Mouse (Mus musculus) stomach, embryonic 14.5 days (tissue): ENCODE data around the gene Ptpn13. TPM values are rescaled to one million over a fixed set of nuclear protein-coding genes. Genes with fewer than 3 reads are reported as not detected.

Experiments used
- ATAC-seq: fragments of 200-750 bp; cut with Nextera tagmentation; 2 replicates; pipeline ENCODE4 v1.8.0; 2017; ENCODE audit warnings: low read depth, moderate TSS enrichment; ENCODE audit not compliant: insufficient number of reproducible peaks, insufficient read depth, low FRiP score
- H3K27ac ChIP-seq: fragments of 300-500 bp; sonication (generic); 2 replicates; pipeline ENCODE4 v1.5.1; 2014; ENCODE audit warnings: mild to moderate bottlenecking, low read length, moderate library complexity, mixed read lengths
- H3K27me3 ChIP-seq: fragments of 300-500 bp; sonication (generic); 2 replicates; pipeline ENCODE4 v1.6.1; 2014; ENCODE audit warnings: low read length, control low read depth, mixed read lengths; ENCODE audit not compliant: control insufficient read depth, insufficient read depth
- H3K36me3 ChIP-seq: fragments of 300-500 bp; sonication (generic); 2 replicates; pipeline ENCODE4 v1.6.1; 2014; ENCODE audit warnings: mild to moderate bottlenecking, control low read depth, low read length, moderate library complexity, mixed read lengths; ENCODE audit not compliant: control insufficient read depth, insufficient read depth
- H3K4me1 ChIP-seq: fragments of 300-500 bp; sonication (generic); 2 replicates; pipeline ENCODE4 v1.6.1; 2014; ENCODE audit warnings: low read length, control low read depth, mixed read lengths; ENCODE audit not compliant: control insufficient read depth, insufficient read depth
- H3K4me2 ChIP-seq: fragments of 300-500 bp; sonication (generic); replicated peaks from 2 replicates; pipeline ENCODE4 v1.6.1; 2014; ENCODE audit warnings: low read depth, low read length, control low read depth
- H3K4me3 ChIP-seq: fragments of 300-500 bp; sonication (generic); 2 replicates; pipeline ENCODE4 v1.5.1; 2014; ENCODE audit warnings: low read depth, low read length, control low read depth
- H3K9ac ChIP-seq: fragments of 300-500 bp; sonication (generic); replicated peaks from 2 replicates; pipeline ENCODE4 v1.6.1; 2014; ENCODE audit warnings: low read depth, mild to moderate bottlenecking, control low read depth, low read length, moderate library complexity, mixed read lengths
- H3K9me3 ChIP-seq: fragments of 300-500 bp; sonication (generic); 2 replicates; pipeline ENCODE4 v1.6.1; 2016; ENCODE audit warnings: low read depth, low read length, control low read depth; ENCODE audit not compliant: control insufficient read depth
- WGBS: fragments of 180-500 bp; shearing (Covaris S2); extraction: QIAGEN DNeasy Blood & Tissue Kit; methylation state at CpG from one replicate; pipeline ENCODE4 v1.1.7; 2014; 5-methylcytosine and 5-hydroxymethylcytosine counted together
- polyA plus RNA-seq: library from polyadenylated mRNA; unstranded; fragments of >200 nt; fragmentation: Nextera tagmentation; extraction: Ambion mirVana; gene quantifications from 2 replicates; pipeline ENCODE4 v1.2.1, GENCODE M21; 2014

The Ptpn13 gene
- polyA plus RNA-seq, 1 experiment from 2014 or later = 28.5 TPM

GRCm38 (mm10) chr5:103387540-103388026, 37.4 kb upstream of the Ptpn13 start:
- H3K4me3 ChIP-seq = no peak overlapping the region
- peaks cover 16% of the 10 kb centered on the region; the same call in 1 of the 2 replicates for H3K4me1 ChIP-seq
- WGBS = 36% methylated on average over 8 of the region's 8 CpGs
- no peaks in the 10 kb centered on the region for H3K36me3 ChIP-seq
- peak; percentile 85; the same call in 1 of the 2 replicates for ATAC-seq
- peak overlapping the region; percentile 81 for H3K27ac ChIP-seq
- H3K9ac ChIP-seq = no peak overlapping the region
- H3K27me3 ChIP-seq = no peaks in the 10 kb centered on the region
- H3K9me3 ChIP-seq = no peaks in the 10 kb centered on the region
- no peak overlapping the region for H3K4me2 ChIP-seq

- H3K4me1 ChIP-seq = peaks cover 22% of the 10 kb centered on the region; the same call in 1 of the 2 replicates
- H3K36me3 ChIP-seq = no peaks in the 10 kb centered on the region
- no peak overlapping the region for H3K4me3 ChIP-seq
- WGBS = 83% methylated on average over 5 of the region's 5 CpGs
- no peaks in the 10 kb centered on the region for H3K9me3 ChIP-seq
- H3K27ac ChIP-seq = no peak overlapping the region
- no peak for ATAC-seq
- H3K27me3 ChIP-seq = no peaks in the 10 kb centered on the region
- H3K9ac ChIP-seq = no peak overlapping the region
- H3K4me2 ChIP-seq = no peak overlapping the region
Observed at GRCm38 (mm10) chr5:103389415-103389814, 35.6 kb upstream of the Ptpn13 start.

GRCm38 (mm10) chr5:103393220-103393619, 31.8 kb upstream of the Ptpn13 start:
- no peak for ATAC-seq
- no peak overlapping the region for H3K4me3 ChIP-seq
- H3K36me3 ChIP-seq = no peaks in the 10 kb centered on the region
- no peaks in the 10 kb centered on the region for H3K27me3 ChIP-seq
- H3K9ac ChIP-seq = no peak overlapping the region
- H3K4me1 ChIP-seq = peaks cover 11% of the 10 kb centered on the region; the same call in 1 of the 2 replicates
- no peaks in the 10 kb centered on the region for H3K9me3 ChIP-seq
- WGBS = 5% methylated on average over 4 of the region's 4 CpGs
- no peak overlapping the region for H3K27ac ChIP-seq
- no peak overlapping the region for H3K4me2 ChIP-seq

GRCm38 (mm10) chr5:103393752-103394151, 31.2 kb upstream of the Ptpn13 start:
- ATAC-seq = no peak; the same call in 1 of the 2 replicates
- no peaks in the 10 kb centered on the region for H3K9me3 ChIP-seq
- peak overlapping the region; percentile 45; the same call in 1 of the 2 replicates for H3K27ac ChIP-seq
- H3K36me3 ChIP-seq = no peaks in the 10 kb centered on the region
- H3K4me3 ChIP-seq = no peak overlapping the region
- WGBS = 37% methylated on average over 16 of the region's 16 CpGs
- no peaks in the 10 kb centered on the region for H3K27me3 ChIP-seq
- peaks cover 12% of the 10 kb centered on the region; the same call in 1 of the 2 replicates for H3K4me1 ChIP-seq
- H3K4me2 ChIP-seq = no peak overlapping the region
- H3K9ac ChIP-seq = no peak overlapping the region

GRCm38 (mm10) chr5:103395683-103396082, 29.3 kb upstream of the Ptpn13 start:
- H3K9me3 ChIP-seq = no peaks in the 10 kb centered on the region
- no peak overlapping the region for H3K4me3 ChIP-seq
- no peaks in the 10 kb centered on the region for H3K36me3 ChIP-seq
- H3K9ac ChIP-seq = no peak overlapping the region
- WGBS = 79% methylated on average over 5 of the region's 5 CpGs
- no peak overlapping the region for H3K4me2 ChIP-seq
- H3K4me1 ChIP-seq = peaks cover 12% of the 10 kb centered on the region; the same call in 1 of the 2 replicates
- ATAC-seq = 0 out of 2 replicates have a peak, but pooled peaks have one; percentile 49
- H3K27me3 ChIP-seq = no peaks in the 10 kb centered on the region
- no peak overlapping the region for H3K27ac ChIP-seq

- no peak overlapping the region for H3K4me3 ChIP-seq
- H3K27me3 ChIP-seq = no peaks in the 10 kb centered on the region
- WGBS = 50% methylated on average over 4 of the region's 4 CpGs
- H3K4me1 ChIP-seq = peaks cover 11% of the 10 kb centered on the region; the same call in 1 of the 2 replicates
- H3K9me3 ChIP-seq = no peaks in the 10 kb centered on the region
- H3K36me3 ChIP-seq = no peaks in the 10 kb centered on the region
- ATAC-seq = 0 out of 2 replicates have a peak, but pooled peaks have one; percentile 63
- H3K4me2 ChIP-seq = no peak overlapping the region
- H3K9ac ChIP-seq = no peak overlapping the region
- H3K27ac ChIP-seq = no peak overlapping the region
Observed at GRCm38 (mm10) chr5:103397429-103397828, 27.6 kb upstream of the Ptpn13 start.

- Histone ChIP-seq H3K9me3 (no peaks in the 10 kb centered on the region), H3K4me3 (no peak overlapping the region), H3K27me3 (no peaks in the 10 kb centered on the region), H3K27ac (no peak overlapping the region), H3K4me1 (no peaks in the 10 kb centered on the region), H3K4me2 (no peak overlapping the region), H3K9ac (no peak overlapping the region), H3K36me3 (no peaks in the 10 kb centered on the region)
- WGBS = 72% methylated on average over 12 of the region's 12 CpGs
- ATAC-seq = no peak
Observed at GRCm38 (mm10) chr5:103404213-103404968, 20.6 kb upstream of the Ptpn13 start.

GRCm38 (mm10) chr5:103405921-103406320, 19.1 kb upstream of the Ptpn13 start:
- no peak overlapping the region for H3K9ac ChIP-seq
- H3K36me3 ChIP-seq = no peaks in the 10 kb centered on the region
- no peak for ATAC-seq
- 30% methylated on average over 2 of the region's 2 CpGs for WGBS
- H3K9me3 ChIP-seq = no peaks in the 10 kb centered on the region
- H3K27ac ChIP-seq = no peak overlapping the region
- no peaks in the 10 kb centered on the region for H3K27me3 ChIP-seq
- H3K4me3 ChIP-seq = no peak overlapping the region
- H3K4me2 ChIP-seq = no peak overlapping the region
- no peaks in the 10 kb centered on the region for H3K4me1 ChIP-seq
